Mouse (Mus musculus): ENCODE results near the gene Msmb.
"Not testable (repeated sequence)": the region's sequence is repeated elsewhere in the genome, so short reads cannot be mapped to it uniquely, and the experiment has no call there.

The Msmb gene

GRCm38 (mm10) chr14:32141723-32142122 is at the start of gene Msmb:
Gene Msmb (plus strand): TSS chr14:32142023.
- DNase-seq (ENCODE audit: low read depth, low spot score), result no peak

- no peak for DNase-seq (ENCODE audit: low read depth, low spot score)
Observed at GRCm38 (mm10) chr14:32093018-32093417, 48.8 kb upstream of the Msmb start.

GRCm38 (mm10) chr14:32093500-32094117 is 48.2 kb upstream of the Msmb start:
- no peak for DNase-seq (ENCODE audit: low read depth, low spot score)

GRCm38 (mm10) chr14:32095646-32096045 is 46.2 kb upstream of the Msmb start:
- DNase-seq (ENCODE audit: low read depth, low spot score), result no peak

GRCm38 (mm10) chr14:32096740-32097139 is 45.1 kb upstream of the Msmb start:
- no peak for DNase-seq (ENCODE audit: low read depth, low spot score)

GRCm38 (mm10) chr14:32097691-32098090 is 44.1 kb upstream of the Msmb start:
- no peak for DNase-seq (ENCODE audit: low read depth, low spot score)

GRCm38 (mm10) chr14:32098951-32099350 is 42.9 kb upstream of the Msmb start:
- peak; percentile 19 for DNase-seq (ENCODE audit: low read depth, low spot score)

GRCm38 (mm10) chr14:32103556-32103955 is 38.3 kb upstream of the Msmb start:
- DNase-seq (ENCODE audit: low read depth, low spot score), result no peak

- no peak for DNase-seq (ENCODE audit: low read depth, low spot score)
Observed at GRCm38 (mm10) chr14:32105663-32106062, 36.2 kb upstream of the Msmb start.

GRCm38 (mm10) chr14:32106911-32107310 is 34.9 kb upstream of the Msmb start:
- DNase-seq (ENCODE audit: low read depth, low spot score), result no peak

- DNase-seq (ENCODE audit: low read depth, low spot score), result not testable (repeated sequence)
Observed at GRCm38 (mm10) chr14:32112124-32112523, 29.7 kb upstream of the Msmb start.

GRCm38 (mm10) chr14:32120940-32121919 is 20.6 kb upstream of the Msmb start:
- DNase-seq (ENCODE audit: low read depth, low spot score), result no peak

- no peak for DNase-seq (ENCODE audit: low read depth, low spot score)
Observed at GRCm38 (mm10) chr14:32121920-32122315, 19.9 kb upstream of the Msmb start.

- DNase-seq (ENCODE audit: low read depth, low spot score), result no peak
Observed at GRCm38 (mm10) chr14:32124261-32124660, 17.6 kb upstream of the Msmb start.

- DNase-seq (ENCODE audit: low read depth, low spot score), result not testable (repeated sequence)
Observed at GRCm38 (mm10) chr14:32125256-32125655, 16.6 kb upstream of the Msmb start.

GRCm38 (mm10) chr14:32128409-32128808 is 13.4 kb upstream of the Msmb start:
- no peak for DNase-seq (ENCODE audit: low read depth, low spot score)

- no peak for DNase-seq (ENCODE audit: low read depth, low spot score)
Observed at GRCm38 (mm10) chr14:32131836-32132235, 10.0 kb upstream of the Msmb start.

GRCm38 (mm10) chr14:32134293-32134692 is 7.5 kb upstream of the Msmb start:
- no peak for DNase-seq (ENCODE audit: low read depth, low spot score)

GRCm38 (mm10) chr14:32136467-32136866 is 5.4 kb upstream of the Msmb start:
- not testable (repeated sequence) for DNase-seq (ENCODE audit: low read depth, low spot score)

GRCm38 (mm10) chr14:32140359-32140965 is 1.4 kb upstream of the Msmb start:
- no peak for DNase-seq (ENCODE audit: low read depth, low spot score)

- DNase-seq (ENCODE audit: low read depth, low spot score), result no peak
Observed at GRCm38 (mm10) chr14:32144734-32145133, 2.9 kb downstream of the Msmb start.

GRCm38 (mm10) chr14:32145401-32145800 is 3.6 kb downstream of the Msmb start:
- no peak for DNase-seq (ENCODE audit: low read depth, low spot score)

Measured in skeletal muscle tissue, adult 2 months (tissue).